19 mouse cellular contexts compared by ENCODE assay signal in genomic region chr10:59454631-59455030, GRCm38 (mm10). TPM values are rescaled to one million over a fixed set of nuclear protein-coding genes. Genes with fewer than 3 reads are reported as not detected.
"Had no signal": no experiment of that assay in that cellular context is flagged by ENCODE, and none has a peak within 500 bp of the region (broad histone marks: within the 10 kb centered on the region; RNA-seq: fewer than 3 reads in every experiment).

No protein-coding gene starts in this region.

- H3K9me3 ChIP-seq: limb, embryonic 10.5 days; midbrain, embryonic 10.5 days had no signal

- H3K9ac ChIP-seq: liver, postnatal 0 days had no signal

- H3K27ac ChIP-seq: kidney, postnatal 0 days; left cerebral cortex, adult 2 months; limb, embryonic 10.5 days; midbrain, embryonic 10.5 days had no signal

- H3K4me1 ChIP-seq: limb, embryonic 10.5 days; midbrain, embryonic 10.5 days had no signal

- ATAC-seq: liver, postnatal 0 days; midbrain, embryonic 16.5 days had no signal

- H3K4me3 ChIP-seq: left cerebral cortex, adult 2 months; limb, embryonic 10.5 days; midbrain, embryonic 10.5 days had no signal

- DNase-seq: kidney, adult 11 months; kidney, adult 9 months; kidney, postnatal 4 days; liver, postnatal 0 days; lung, postnatal 36 days; right cerebral cortex, adult 18-20 months; right cerebral cortex, postnatal 25 days had no signal

- H3K4me2 ChIP-seq: liver, embryonic 11.5 days had no signal

- H3K36me3 ChIP-seq: limb, embryonic 10.5 days; midbrain, embryonic 10.5 days had no signal

RNA-seq across cellular contexts. Expression of gene Oit3, which starts 13.1 kb away (rescaled TPM):
- polyA plus RNA-seq: midbrain, embryonic 16.5 days; neural tube, embryonic 14.5 days had no signal

RNA-seq across cellular contexts. Expression of gene Pla2g12b, which starts 51.2 kb away (rescaled TPM):
- total RNA-seq: layer of hippocampus, adult 8-10 months; layer of hippocampus, postnatal 25 days; left cerebral cortex, adult 2 months; left cerebral cortex, postnatal 14 days; megakaryocyte progenitor cell, adult 5-6 weeks had no signal
- polyA plus RNA-seq: limb, embryonic 10.5 days; limb, embryonic 14.5 days; midbrain, embryonic 10.5 days; midbrain, embryonic 16.5 days; neural tube, embryonic 14.5 days had no signal
